Mouse (Mus musculus) MEL (cell line): Measurements from ENCODE around the gene Nlk. TPM values are rescaled to one million over a fixed set of nuclear protein-coding genes. Genes with fewer than 3 reads are reported as not detected.

Experiments used
- DNase-seq: peaks from one replicate; pipeline ENCODE4 v3.0.0; 2011; ENCODE audit warnings: low read depth, low spot score
- H3K27ac ChIP-seq: 2 replicates; pipeline ENCODE4 v1.5.1; 2012; ENCODE audit warnings: low read depth, mild to moderate bottlenecking, control low read depth, low read length, moderate library complexity; ENCODE audit not compliant: control insufficient read depth
- H3K27me3 ChIP-seq, 2 experiments: fragments of 150-350 bp in 1 of 2; sonication (generic) in 1 of 2; 2 replicates each; pipeline ENCODE4 v1.6.1; 2012; ENCODE audit warnings: low read length in 2 of 2, mild to moderate bottlenecking in 2 of 2, improper control_type of control experiment in 1 of 2, moderate library complexity in 1 of 2; ENCODE audit not compliant: insufficient read depth in 2 of 2, control insufficient read depth in 1 of 2
- H3K36me3 ChIP-seq, 2 experiments: 2 replicates each; pipeline ENCODE4 v1.6.1; 2012 to 2014; ENCODE audit warnings: low read length in 2 of 2, improper control_type of control experiment in 1 of 2, inconsistent platforms in 1 of 2, mild to moderate bottlenecking in 1 of 2; ENCODE audit not compliant: insufficient read depth in 2 of 2, control insufficient read depth in 1 of 2
- H3K4me1 ChIP-seq, 2 experiments: fragments of 150-350 bp in 1 of 2; sonication (generic) in 1 of 2; 2 replicates each; pipeline ENCODE4 v1.6.1; 2012; ENCODE audit warnings: low read length in 2 of 2, improper control_type of control experiment in 1 of 2, mild to moderate bottlenecking in 1 of 2; ENCODE audit not compliant: insufficient read depth in 2 of 2, control insufficient read depth in 1 of 2
- H3K4me3 ChIP-seq, 2 experiments: fragments of 150-350 bp in 1 of 2; sonication (generic) in 1 of 2; 2 replicates each; pipeline ENCODE4 v1.5.1; 2012; ENCODE audit warnings: low read depth in 2 of 2, low read length in 2 of 2, mild to moderate bottlenecking in 2 of 2, moderate library complexity in 2 of 2, control low read depth in 1 of 2, improper control_type of control experiment in 1 of 2; ENCODE audit not compliant: control insufficient read depth in 1 of 2, insufficient read depth in 1 of 2
- H3K79me2 ChIP-seq: 2 replicates; pipeline ENCODE4 v1.6.1; 2012; ENCODE audit warnings: mild to moderate bottlenecking, low read length, moderate library complexity; ENCODE audit not compliant: control insufficient read depth, poor library complexity, insufficient read depth
- H3K9ac ChIP-seq: 2 replicates; pipeline ENCODE4 v1.6.1; 2012; ENCODE audit warnings: low read depth, mild to moderate bottlenecking, control low read depth, low read length, moderate library complexity; ENCODE audit not compliant: control insufficient read depth, poor library complexity, severe bottlenecking
- H3K9me3 ChIP-seq: fragments of 150-350 bp; sonication (generic); replicated peaks from 2 replicates; pipeline ENCODE4 v1.6.1; 2012; ENCODE audit warnings: mild to moderate bottlenecking, low read length, improper control_type of control experiment, moderate library complexity; ENCODE audit not compliant: insufficient read depth
- BHLHE40 ChIP-seq: IDR thresholded peaks from 2 replicates; pipeline ENCODE4 v1.6.1; 2012; ENCODE audit warnings: low read depth, mild to moderate bottlenecking, inconsistent platforms, low read length, improper control_type of control experiment, borderline replicate concordance
- CHD1 ChIP-seq: IDR thresholded peaks from 2 replicates; pipeline ENCODE4 v1.6.1; 2012; ENCODE audit warnings: low read depth, mild to moderate bottlenecking, inconsistent platforms, low read length, improper control_type of control experiment
- GATA1 ChIP-seq: IDR thresholded peaks from 2 replicates; pipeline ENCODE4 v1.6.1; 2011; ENCODE audit warnings: low read depth, low read length, improper control_type of control experiment
- JUND ChIP-seq: IDR thresholded peaks from 2 replicates; pipeline ENCODE4 v1.6.1; 2011; ENCODE audit warnings: low read depth, mild to moderate bottlenecking, improper control_type of control experiment, low read length
- KAT2A ChIP-seq: conservative IDR thresholded peaks from 2 replicates; pipeline ENCODE4 v1.6.1; 2012; ENCODE audit warnings: low read depth, low read length, improper control_type of control experiment, inconsistent platforms
- MXI1 ChIP-seq: IDR thresholded peaks from 2 replicates; pipeline ENCODE4 v1.6.1; 2011; ENCODE audit warnings: mild to moderate bottlenecking, low read depth, low read length, improper control_type of control experiment
- NELFE ChIP-seq: IDR thresholded peaks from 2 replicates; pipeline ENCODE4 v1.6.1; 2011; ENCODE audit warnings: low read depth, low read length, improper control_type of control experiment
- NRF1 ChIP-seq: IDR thresholded peaks from 2 replicates; pipeline ENCODE4 v1.6.1; 2014; ENCODE audit warnings: low read depth, mild to moderate bottlenecking, inconsistent platforms, low read length, improper control_type of control experiment, moderate library complexity; ENCODE audit not compliant: poor library complexity, insufficient read depth, severe bottlenecking
- POLR2A ChIP-seq, 2 experiments: IDR thresholded peaks; 2 replicates each; pipeline ENCODE4 v1.6.1; 2011 to 2012; ENCODE audit warnings: low read length in 2 of 2, mild to moderate bottlenecking in 2 of 2, control low read depth in 1 of 2, improper control_type of control experiment in 1 of 2, low read depth in 1 of 2, moderate library complexity in 1 of 2; ENCODE audit not compliant: control insufficient read depth in 1 of 2, insufficient read depth in 1 of 2, poor library complexity in 1 of 2
- POLR2AphosphoS2 ChIP-seq: IDR thresholded peaks from 2 replicates; pipeline ENCODE4 v1.6.1; 2011; ENCODE audit warnings: low read length, improper control_type of control experiment
- POLR2AphosphoS5 ChIP-seq: IDR thresholded peaks from 2 replicates; pipeline ENCODE4 v1.6.1; 2012; ENCODE audit warnings: low read depth, borderline replicate concordance, mild to moderate bottlenecking, inconsistent platforms, low read length, moderate library complexity, mixed read lengths
- SMC3 ChIP-seq: IDR thresholded peaks from 2 replicates; pipeline ENCODE4 v1.6.1; 2011; ENCODE audit warnings: low read depth, low read length, improper control_type of control experiment
- TAL1 ChIP-seq: IDR thresholded peaks from 2 replicates; pipeline ENCODE4 v1.6.1; 2012; ENCODE audit warnings: mild to moderate bottlenecking, inconsistent platforms, low read length, moderate library complexity, mixed read lengths
- TBP ChIP-seq: IDR thresholded peaks from 2 replicates; pipeline ENCODE4 v1.8.0; 2011; ENCODE audit warnings: low read depth, low read length, improper control_type of control experiment
- TCF12 ChIP-seq: IDR thresholded peaks from 2 replicates; pipeline ENCODE4 v1.6.1; 2014; ENCODE audit warnings: low read depth, mild to moderate bottlenecking, inconsistent platforms, low read length, improper control_type of control experiment, moderate library complexity
- UBTF ChIP-seq: IDR thresholded peaks from 2 replicates; pipeline ENCODE4 v1.6.1; 2012; ENCODE audit warnings: low read depth, mild to moderate bottlenecking, inconsistent platforms, low read length, improper control_type of control experiment, moderate library complexity, borderline replicate concordance; ENCODE audit not compliant: insufficient read depth
- ZC3H11A ChIP-seq: IDR thresholded peaks from 2 replicates; pipeline ENCODE4 v1.6.1; 2012; ENCODE audit warnings: low read depth, mild to moderate bottlenecking, inconsistent platforms, low read length, improper control_type of control experiment
- ZMIZ1 ChIP-seq: IDR thresholded peaks from 2 replicates; pipeline ENCODE4 v1.6.1; 2012; ENCODE audit warnings: low read depth, mild to moderate bottlenecking, inconsistent platforms, low read length, improper control_type of control experiment, moderate library complexity
- ZNF384 ChIP-seq: IDR thresholded peaks from 2 replicates; pipeline ENCODE4 v1.6.1; 2012; ENCODE audit warnings: low read depth, mild to moderate bottlenecking, inconsistent platforms, low read length, improper control_type of control experiment
- polyA plus RNA-seq, 2 experiments: library from polyadenylated mRNA; stranded (reverse) in 1 of 2; unstranded in 1 of 2; fragments of >175 nt in 1 of 2; fragments of >200 nt in 1 of 2; gene quantifications; 2 replicates each; pipeline versions ENCODE4 v1.2.1 to v1.2.4; 2012; ENCODE audit warnings: low replicate concordance in 2 of 2, low read depth in 1 of 2; ENCODE audit not compliant: insufficient read length in 2 of 2, insufficient read depth in 1 of 2, missing spikeins in 1 of 2
- total RNA-seq: library from RNA; depleted of rRNA; stranded (reverse); fragments of 300-350 nt; gene quantifications from 2 replicates; pipeline ENCODE4 v1.2.3, GENCODE M21; 2012

Nlk gene
- total and polyA plus RNA-seq, 3 experiments, result 16.9 to 17.9 TPM; not detected in 1

GRCm38 (mm10) chr11:78746264-78746663, 49.1 kb upstream of the Nlk start:
- Histone ChIP-seq H3K9ac (no peak overlapping the region), H3K4me3 (no peak overlapping the region), H3K79me2 (peaks cover 9% of the 10 kb centered on the region)

GRCm38 (mm10) chr11:78745475-78745874, 48.3 kb upstream of the Nlk start:
- H3K9ac ChIP-seq, result no peak overlapping the region
- H3K4me1 ChIP-seq, result peaks cover 0 to 5% of the 10 kb centered on the region in 2 experiments; a peak in 2 of 4 replicates
- peaks cover 0 to 9% of the 10 kb centered on the region in 2 experiments; a peak in 2 of 4 replicates for H3K36me3 ChIP-seq
- H3K79me2 ChIP-seq, result peaks cover 1% of the 10 kb centered on the region
- H3K4me3 ChIP-seq, result no peak overlapping the region
- DNase-seq, result no peak
- no peak overlapping the region for H3K27ac ChIP-seq
- no peaks in the 10 kb centered on the region for H3K9me3 ChIP-seq
- TF ChIP-seq TCF12, result no peak
- no peak for TF ChIP-seq NELFE
- TF ChIP-seq UBTF, result no peak
- TF ChIP-seq BHLHE40, result no peak
- no peak for TF ChIP-seq POLR2A (IDR thresholded peaks at IDR 0.05; ENCODE audit: control insufficient read depth in 1 of 2, insufficient read depth in 1 of 2, low read depth in 1 of 2, low read length in 2 of 2, poor library complexity in 1 of 2)
- no peak for TF ChIP-seq ZNF384
- no peak for TF ChIP-seq TAL1
- no peak for TF ChIP-seq TBP
- TF ChIP-seq CHD1, result no peak
- no peak for TF ChIP-seq POLR2AphosphoS5
- TF ChIP-seq ZC3H11A, result no peak
- TF ChIP-seq ZMIZ1, result no peak
- no peak for TF ChIP-seq JUND
- no peaks in the 10 kb centered on the region for H3K27me3 ChIP-seq

More at GRCm38 (mm10) chr11:78746264-78746663, 49.1 kb upstream of the Nlk start:
- Histone ChIP-seq H3K36me3 (peaks cover 0 to 12% of the 10 kb centered on the region in 2 experiments; a peak in 2 of 4 replicates), H3K9me3 (no peaks in the 10 kb centered on the region), H3K27me3 (no peaks in the 10 kb centered on the region), H3K27ac (no peak overlapping the region), H3K4me1 (peaks cover 0 to 9% of the 10 kb centered on the region in 2 experiments; a peak in 2 of 4 replicates)
- DNase-seq, result no peak
- TF ChIP-seq SMC3 (no peak), MXI1 (no peak), GATA1 (no peak), KAT2A (no peak), POLR2AphosphoS2 (no peak), NRF1 (no peak)
